Mouse (Mus musculus): ENCODE measurements at regions not wholly inside any gene's neighbourhood (a gene's known extent, or its start where the extent isn't known, plus 50 kb on each side); places are given as distances from the start of the nearest gene placed in this dataset.

- no peak for DNase-seq (ENCODE audit: low spot score)
These were observed 358.4 kb upstream of the Kcnab2 start for GRCm38 (mm10) chr4:152836080-152836479.

GRCm38 (mm10) chr4:152834421-152835110, 356.9 kb upstream of the Kcnab2 start:
- DNase-seq (ENCODE audit: low spot score) = no peak

DNA sequence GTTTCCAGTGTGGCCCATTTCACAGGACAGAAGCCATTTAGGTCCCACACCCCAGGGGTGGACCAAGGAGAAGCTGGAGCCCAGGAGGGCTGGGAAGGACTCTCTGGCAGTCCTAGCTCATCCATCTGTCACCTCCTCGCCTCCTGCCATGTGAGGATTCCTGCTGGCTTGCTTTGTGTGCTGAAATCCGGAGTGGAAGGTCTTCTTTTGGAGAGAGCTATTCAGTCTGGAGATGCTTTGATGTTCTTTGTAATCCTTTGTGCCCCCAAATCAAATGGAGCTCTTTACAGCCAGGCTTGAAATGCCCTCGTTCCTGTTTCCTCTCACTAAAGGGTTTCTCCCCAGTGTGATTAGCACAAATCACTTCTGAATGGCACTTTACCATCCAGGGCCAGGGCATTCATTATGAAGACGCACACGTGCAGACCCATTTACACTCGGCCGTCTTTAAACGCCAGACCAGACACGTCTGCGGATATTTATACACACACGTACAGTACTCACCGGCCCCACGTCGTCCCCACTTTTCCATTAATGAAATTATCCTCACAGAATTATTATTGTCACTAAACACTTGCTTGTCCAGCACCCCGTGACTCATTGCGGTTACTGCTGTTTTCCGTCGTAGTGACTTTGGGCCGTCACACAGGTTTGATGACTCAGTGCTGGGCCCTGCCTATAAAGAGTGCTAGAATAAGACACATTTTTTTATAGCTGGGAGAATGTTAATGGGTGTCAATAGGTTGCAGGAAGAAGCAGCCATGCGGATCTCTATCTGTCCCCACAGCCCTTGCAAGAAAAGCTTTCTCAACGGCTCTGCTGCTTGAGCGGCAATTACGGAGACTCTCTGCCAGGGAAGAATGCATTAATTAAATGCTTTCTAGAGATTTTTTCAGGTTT, 356.0 kb upstream of the Kcnab2 start:
- no peak for DNase-seq (ENCODE audit: low spot score)

DNA sequence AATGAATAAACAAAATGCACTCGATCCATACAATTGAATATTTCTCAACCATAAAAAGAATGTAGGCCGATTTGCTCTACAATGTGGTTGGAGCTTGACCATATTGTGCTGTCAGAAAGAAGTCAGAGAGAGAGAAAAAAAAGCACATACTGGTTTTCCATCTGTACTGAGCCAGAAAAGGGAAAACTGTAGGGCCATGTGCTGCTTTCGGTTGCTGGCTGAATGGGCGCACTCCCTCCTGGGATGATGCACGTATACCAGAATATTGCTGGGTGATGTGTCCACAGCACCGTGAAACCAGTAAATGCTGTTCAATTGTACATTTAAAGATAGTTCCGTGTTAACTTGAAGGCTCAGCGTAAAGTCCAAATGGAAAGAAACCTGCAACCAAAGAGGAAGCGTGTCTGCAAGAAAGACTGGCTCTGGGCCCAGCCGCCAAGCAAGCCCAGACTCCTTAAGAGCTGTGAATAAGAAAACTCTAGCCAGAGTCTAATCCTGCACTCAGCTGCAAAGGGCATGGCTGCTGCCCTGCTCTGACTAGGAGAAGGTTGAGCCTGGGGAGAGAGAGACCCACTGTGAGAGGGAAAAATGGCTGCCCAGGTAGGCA, 355.2 kb upstream of the Kcnab2 start:
- no peak for DNase-seq (ENCODE audit: low spot score)

DNA sequence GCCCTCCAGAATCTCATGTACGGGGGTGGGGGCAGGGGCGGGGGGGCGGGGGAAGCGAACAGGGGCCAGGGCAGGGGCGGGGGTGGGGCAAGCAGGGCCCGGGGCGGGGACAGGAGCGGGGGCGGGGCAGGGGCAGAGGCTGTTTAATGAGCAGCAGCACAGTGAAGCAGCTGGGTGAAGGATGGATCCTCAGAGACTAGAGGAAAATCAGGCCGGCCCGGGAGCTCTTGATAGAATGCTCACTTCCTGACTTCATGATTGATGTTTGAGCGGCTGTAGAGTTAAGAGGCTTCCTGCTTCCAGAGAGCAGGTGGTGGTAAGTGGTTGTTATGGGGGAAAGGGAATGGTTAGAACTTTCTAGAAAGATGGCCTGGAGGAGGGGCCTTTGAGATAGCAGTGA, 347.5 kb upstream of the Kcnab2 start:
- DNase-seq (ENCODE audit: low spot score) = no peak

GRCm38 (mm10) chr4:152816139-152816757, 338.6 kb upstream of the Kcnab2 start:
- no peak for DNase-seq (ENCODE audit: low spot score)

DNA sequence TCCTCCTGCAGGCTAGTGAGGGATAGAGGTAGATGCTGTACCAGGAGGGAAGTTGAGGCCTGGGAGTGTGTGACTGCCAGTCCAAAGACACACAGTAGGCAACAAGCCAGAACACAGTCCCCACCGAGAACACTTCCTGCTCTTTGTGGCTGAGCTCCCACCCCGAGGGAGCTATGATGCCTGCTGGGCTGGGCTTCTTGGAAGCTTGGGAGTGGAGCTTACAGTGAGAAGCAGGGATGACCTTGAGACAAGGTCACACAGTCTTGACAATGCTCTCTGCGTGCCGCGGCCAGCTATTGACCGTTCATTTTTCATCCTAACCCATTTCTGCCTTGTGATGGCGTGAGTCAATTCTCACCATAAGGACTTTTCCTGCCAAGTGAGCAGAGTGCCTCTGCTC, 328.9 kb upstream of the Kcnab2 start:
- DNase-seq (ENCODE audit: low spot score) = no peak

DNA sequence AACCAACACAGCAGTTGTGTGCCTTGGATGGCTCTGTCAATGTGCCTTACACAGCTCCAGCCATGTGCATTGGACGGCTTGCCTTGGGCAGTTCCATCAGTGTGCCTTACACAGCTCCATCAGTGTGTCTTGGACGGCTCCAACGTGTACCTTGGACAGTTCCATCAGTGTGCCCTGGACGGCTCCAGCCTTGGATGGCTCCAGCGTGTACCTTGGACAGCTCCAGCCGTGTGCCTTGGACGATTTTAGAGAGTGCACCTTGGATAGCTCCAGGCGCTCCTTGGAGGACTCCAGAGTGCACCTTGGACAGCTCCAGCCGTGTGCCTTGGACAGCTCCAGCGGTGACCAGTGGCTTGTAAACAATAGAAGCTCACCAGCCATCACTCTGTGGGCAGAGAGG, 321.7 kb upstream of the Kcnab2 start:
- DNase-seq (ENCODE audit: low spot score) = peak; percentile 51

- DNase-seq (ENCODE audit: low spot score) = no peak
These were observed 310.8 kb upstream of the Kcnab2 start for GRCm38 (mm10) chr4:152788431-152788830.

DNA sequence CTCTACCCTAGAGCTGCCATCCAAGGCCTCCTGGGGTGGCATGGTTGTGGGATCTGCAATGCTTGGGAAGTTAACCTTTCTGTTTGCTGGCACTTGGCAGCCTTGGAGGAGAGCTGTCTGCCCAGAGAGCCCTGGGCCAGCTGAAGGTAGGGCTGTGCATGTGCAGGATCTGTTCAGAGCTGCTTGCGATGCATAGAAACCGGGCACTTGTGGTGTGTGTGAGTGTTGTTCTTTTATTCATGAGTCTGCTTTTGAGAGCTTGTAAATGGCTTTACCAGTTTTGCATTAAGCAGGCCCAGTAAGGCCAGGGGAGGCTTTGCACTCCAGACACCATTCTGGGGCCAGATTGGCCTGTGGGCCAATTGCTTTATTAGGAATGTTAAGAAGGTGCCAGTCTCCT, 307.3 kb upstream of the Kcnab2 start:
- DNase-seq (ENCODE audit: low spot score) = no peak

DNA sequence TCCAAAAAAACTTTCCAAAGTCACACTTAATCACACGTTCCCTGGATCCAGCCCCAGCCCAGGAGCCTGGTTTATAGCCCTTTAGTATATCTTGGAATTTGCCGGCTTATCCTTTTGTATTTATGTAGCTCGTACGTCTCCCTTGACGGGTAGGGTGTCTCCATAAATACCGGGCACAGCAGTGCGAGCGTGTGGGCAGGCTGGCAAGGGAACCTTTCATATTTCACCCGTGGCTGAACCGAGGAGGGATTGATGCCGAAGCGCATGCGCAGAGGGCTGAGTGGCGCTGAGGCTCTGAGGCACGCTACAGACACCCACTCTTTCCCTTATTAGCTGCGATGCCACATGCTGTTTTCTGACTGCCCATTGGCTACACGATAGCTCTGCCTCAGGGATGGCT, 301.9 kb upstream of the Kcnab2 start:
- DNase-seq (ENCODE audit: low spot score) = no peak

DNA sequence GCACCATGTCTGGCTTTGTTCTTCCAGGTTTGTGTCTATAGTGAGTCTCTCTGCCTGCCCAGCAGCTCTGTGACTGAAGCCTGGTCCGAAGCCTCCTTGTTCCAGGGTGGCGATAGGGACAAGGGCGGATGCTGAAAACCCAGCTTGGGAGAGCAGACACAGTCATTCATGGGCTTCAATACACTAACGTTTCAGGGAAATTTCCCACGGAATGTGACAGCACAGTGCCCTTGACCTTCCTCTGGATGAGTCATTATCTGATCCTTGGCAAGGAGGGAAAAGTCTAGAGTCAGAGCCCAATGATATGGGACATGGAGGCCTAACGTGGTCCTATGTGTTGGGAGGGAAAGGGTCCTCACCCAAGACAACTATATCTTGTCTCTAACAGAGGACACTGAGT, 298.1 kb upstream of the Kcnab2 start:
- DNase-seq (ENCODE audit: low spot score) = no peak

DNA sequence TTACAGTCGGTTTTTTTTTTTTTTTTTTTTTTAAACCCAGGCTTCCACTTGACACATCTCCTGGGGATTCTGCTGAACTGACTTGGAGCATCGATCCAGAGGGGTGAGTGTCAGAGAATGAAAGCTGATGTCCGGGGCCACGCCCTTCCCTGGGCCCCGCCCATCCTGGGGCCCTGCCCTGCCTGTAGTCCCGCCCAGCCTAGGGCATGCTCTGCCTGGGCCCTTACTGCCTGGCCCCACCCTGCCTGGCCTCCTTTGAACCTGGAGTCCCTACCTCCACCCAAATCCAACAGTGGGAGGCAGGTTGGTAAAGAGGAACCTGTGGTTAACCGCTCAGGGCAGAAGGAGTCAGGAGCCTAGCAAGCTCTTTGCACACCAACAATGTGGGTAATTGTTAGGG, 293.7 kb upstream of the Kcnab2 start:
- no peak for DNase-seq (ENCODE audit: low spot score)

DNA sequence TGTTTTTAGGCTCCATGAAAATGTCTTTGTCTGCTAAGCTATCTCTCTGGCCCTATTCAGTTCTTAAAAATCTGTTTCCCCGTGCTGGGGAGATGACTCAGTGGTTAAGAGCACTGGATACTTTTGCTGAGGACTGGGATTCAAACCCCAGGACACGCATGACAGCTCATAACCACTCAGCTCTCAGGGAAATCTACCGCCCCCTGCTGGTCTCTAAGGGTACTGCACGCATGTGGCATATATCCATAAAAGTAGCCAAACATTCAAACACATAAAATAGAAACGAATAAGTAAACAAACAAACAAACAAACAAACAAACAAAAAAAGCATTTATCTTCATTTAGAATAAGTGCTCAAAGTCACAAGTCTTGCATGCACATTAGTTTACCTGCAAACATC, 289.7 kb upstream of the Kcnab2 start:
- DNase-seq (ENCODE audit: low spot score) = no peak

GRCm38 (mm10) chr4:152763116-152763515, 285.4 kb upstream of the Kcnab2 start:
- DNase-seq (ENCODE audit: low spot score) = no peak

DNA sequence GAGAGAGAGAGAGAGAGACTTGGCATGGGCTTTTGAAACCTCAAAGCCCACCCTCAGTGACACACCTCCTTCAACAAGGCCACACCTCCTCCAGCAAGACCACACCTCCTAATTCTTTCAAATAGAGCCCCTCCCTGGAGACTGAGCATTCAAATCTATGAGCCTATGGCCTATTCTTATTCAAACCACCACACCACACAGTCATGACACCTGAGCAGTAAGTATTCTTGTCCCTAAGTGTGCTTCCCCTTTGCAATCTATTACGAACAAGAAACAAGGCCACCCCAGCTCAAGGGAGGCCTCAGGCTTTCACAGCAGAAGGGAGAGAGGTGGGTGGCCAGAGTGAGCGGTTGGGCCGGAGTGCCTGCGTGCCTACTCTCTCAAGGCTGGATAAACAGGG, 284.9 kb upstream of the Kcnab2 start:
- DNase-seq (ENCODE audit: low spot score) = no peak

GRCm38 (mm10) chr4:152757191-152757590, 279.5 kb upstream of the Kcnab2 start:
- no peak for DNase-seq (ENCODE audit: low spot score)

DNA sequence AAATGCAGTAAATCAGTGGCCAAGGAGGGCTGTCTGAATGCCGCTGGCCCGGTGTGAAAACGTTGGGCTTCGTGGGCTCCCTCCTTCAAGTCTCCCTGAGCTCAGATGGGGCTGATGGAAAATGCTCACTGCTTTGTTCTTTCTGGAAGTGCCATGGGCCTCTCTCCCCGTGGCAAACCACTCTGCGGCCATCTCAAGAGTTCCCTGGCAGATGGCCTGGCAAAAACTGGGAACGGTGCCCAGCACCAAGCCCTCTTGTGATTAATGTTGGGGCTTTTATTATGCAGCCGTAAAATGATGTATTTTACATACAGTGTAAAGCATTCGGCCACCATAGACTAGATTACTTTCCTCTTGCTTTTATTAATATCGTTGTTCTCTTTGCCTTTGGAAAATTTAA, 278.9 kb upstream of the Kcnab2 start:
- no peak for DNase-seq (ENCODE audit: low spot score)

DNA sequence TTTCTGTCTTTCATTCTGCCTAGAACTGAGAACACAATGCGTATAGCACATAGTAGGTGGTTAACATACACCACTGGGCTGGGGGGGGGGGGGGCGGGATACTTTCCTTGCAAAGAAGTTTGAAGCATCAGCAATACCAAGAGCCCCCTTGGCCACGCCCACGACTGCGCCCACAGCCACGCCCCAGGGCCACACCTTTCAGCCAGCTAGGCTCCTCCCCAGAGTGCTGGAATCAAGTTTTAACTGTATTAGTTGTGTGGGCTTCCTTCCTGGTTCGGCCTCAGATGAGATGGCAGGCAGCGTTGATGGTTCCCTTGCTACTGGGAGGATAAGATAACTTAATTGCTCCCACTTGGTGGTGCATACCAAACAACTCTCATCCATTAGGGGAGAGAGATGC, 278.1 kb upstream of the Kcnab2 start:
- DNase-seq (ENCODE audit: low spot score) = no peak

DNA sequence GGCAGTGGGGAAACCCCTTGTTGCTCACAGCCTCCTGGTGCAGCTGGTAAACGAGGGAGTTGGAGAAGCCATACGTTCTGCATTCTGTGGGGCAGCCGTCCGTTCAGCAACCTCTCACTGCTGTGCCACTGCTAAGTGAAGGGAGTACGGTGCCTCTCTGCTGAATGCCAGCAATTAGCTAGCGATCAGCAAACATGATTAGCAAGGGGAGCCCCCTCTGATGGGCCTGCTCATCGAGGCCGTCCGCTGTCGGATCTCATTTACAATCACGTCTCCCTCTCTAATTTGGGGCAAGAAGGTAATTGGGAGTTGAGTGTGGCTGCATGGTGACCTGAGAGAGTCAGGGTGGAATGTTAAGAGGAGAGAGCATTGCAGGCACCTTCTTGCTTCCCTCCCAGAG, 266.7 kb upstream of the Kcnab2 start:
- no peak for DNase-seq (ENCODE audit: low spot score)

GRCm38 (mm10) chr4:152733017-152733416, 255.3 kb upstream of the Kcnab2 start:
- no peak for DNase-seq (ENCODE audit: low spot score)

DNA sequence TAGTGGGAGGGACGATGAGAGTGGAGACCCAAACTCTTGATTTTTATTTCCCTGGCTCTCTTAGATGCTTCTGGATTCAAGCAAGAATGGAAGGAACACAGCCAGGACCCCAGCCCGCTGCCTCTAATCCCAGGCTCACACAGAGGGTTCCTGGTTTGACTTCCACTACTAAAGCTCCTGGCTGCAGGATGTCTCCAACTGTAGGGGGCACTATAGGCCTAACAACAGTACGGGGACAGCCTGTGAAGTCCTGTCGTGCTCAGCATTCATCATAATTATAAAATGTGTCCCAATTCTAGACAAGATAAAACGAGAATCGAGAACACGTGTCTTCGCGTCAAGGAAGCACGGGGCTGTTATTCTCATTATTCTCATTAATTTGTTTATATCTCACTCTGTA, 254.3 kb upstream of the Kcnab2 start:
- DNase-seq (ENCODE audit: low spot score) = no peak
